10 mouse cellular contexts compared by ENCODE assay signal in the genomic region with DNA sequence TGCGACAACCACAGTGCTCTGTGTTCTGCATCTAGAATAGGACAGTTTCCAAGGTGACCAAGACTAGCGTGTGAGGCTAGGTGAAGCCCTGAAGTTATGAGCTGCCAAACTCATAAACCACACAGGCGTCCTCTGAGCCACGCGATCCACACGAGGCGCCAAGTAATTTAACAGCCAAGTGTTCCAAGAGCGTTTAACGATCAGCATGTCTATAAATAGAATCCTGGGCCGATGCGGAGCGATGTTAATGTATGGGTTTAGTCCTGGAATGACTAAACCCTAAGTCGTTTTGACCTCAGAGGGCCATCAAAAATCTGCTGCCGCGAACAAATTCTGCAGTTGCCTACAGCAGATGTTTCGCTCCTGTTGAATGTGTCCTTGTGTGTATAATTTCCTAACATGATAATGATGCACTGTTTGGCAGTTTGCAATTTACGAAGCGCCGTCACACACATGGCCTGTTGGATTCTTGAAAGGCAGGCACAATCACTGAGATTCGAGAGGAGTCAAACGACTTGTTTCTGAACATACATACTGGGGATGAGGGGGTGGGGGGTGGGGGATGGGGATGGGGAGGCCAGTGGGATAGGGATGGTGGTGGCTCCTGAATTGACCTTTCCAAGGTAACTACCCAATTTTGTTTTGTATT. TPM values are rescaled to one million over a fixed set of nuclear protein-coding genes. Genes with fewer than 3 reads are reported as not detected.
DNase-seq lines count a peak whose midpoint lies in the region; ATAC-seq and TF ChIP-seq lines count a peak whose summit lies in the region.
"Had no signal": no experiment of that assay in that cellular context is flagged by ENCODE, and none has a peak within 500 bp of the region (broad histone marks: within the 10 kb centered on the region; RNA-seq: fewer than 3 reads in every experiment).

No protein-coding gene starts in this region.

- no peak overlapping the region for H3K27ac ChIP-seq in midbrain, postnatal 0 days (ENCODE audit: low read depth, low read length)
- H3K27ac ChIP-seq in midbrain, embryonic 10.5 days (replicated peaks), result no peak overlapping the region
- H3K27ac ChIP-seq in kidney, embryonic 14.5 days (ENCODE audit: low read depth, low read length), result no peak overlapping the region
- H3K27ac ChIP-seq: neural tube, embryonic 12.5 days had no signal

- no peaks in the 10 kb centered on the region for H3K36me3 ChIP-seq in midbrain, postnatal 0 days (ENCODE audit: insufficient read depth, low read length)
- no peaks in the 10 kb centered on the region for H3K36me3 ChIP-seq in midbrain, embryonic 10.5 days
- no peaks in the 10 kb centered on the region for H3K36me3 ChIP-seq in kidney, embryonic 14.5 days (ENCODE audit: control insufficient read depth, insufficient read depth, low read length)
- H3K36me3 ChIP-seq: neural tube, embryonic 12.5 days had no signal

- H3K4me1 ChIP-seq in midbrain, postnatal 0 days (ENCODE audit: insufficient read depth, low read length), result no peaks in the 10 kb centered on the region
- no peaks in the 10 kb centered on the region for H3K4me1 ChIP-seq in midbrain, embryonic 10.5 days
- H3K4me1 ChIP-seq in kidney, embryonic 14.5 days (ENCODE audit: control insufficient read depth, insufficient read depth, low read length), result no peaks in the 10 kb centered on the region
- H3K4me1 ChIP-seq: neural tube, embryonic 12.5 days had no signal

- DNase-seq in frontal cortex, postnatal 25 days (ENCODE audit: low spot score in 2 of 2), result no peak
- peak; percentile 64 for DNase-seq in midbrain, postnatal 0 days (ENCODE audit: low spot score)
- DNase-seq in midbrain, embryonic 10.5 days (ENCODE audit: low spot score), result no peak
- peak; percentile 26 for DNase-seq in right cerebral cortex, postnatal 25 days
- DNase-seq in thymus, postnatal 25 days, result no peak
- DNase-seq in thymus, postnatal 10 days (ENCODE audit: low spot score in 2 of 2), result no peak
- DNase-seq: cerebellum, adult 2 months had no signal

- TF ChIP-seq CTCF in midbrain, postnatal 0 days (IDR thresholded peaks at IDR 0.05), result no peak

- no peaks in the 10 kb centered on the region for H3K9me3 ChIP-seq in midbrain, postnatal 0 days (ENCODE audit: low read length)
- peaks cover 5% of the 10 kb centered on the region; the same call in 1 of the 2 replicates for H3K9me3 ChIP-seq in midbrain, embryonic 10.5 days (replicated peaks)
- peaks cover 7% of the 10 kb centered on the region; the same call in 1 of the 2 replicates for H3K9me3 ChIP-seq in kidney, embryonic 14.5 days (ENCODE audit: control insufficient read depth, low read length)

- H3K4me2 ChIP-seq in midbrain, postnatal 0 days (ENCODE audit: low read depth, low read length, poor library complexity, severe bottlenecking), result no peak overlapping the region
- H3K4me2 ChIP-seq in kidney, embryonic 14.5 days (replicated peaks; ENCODE audit: low read depth, low read length), result no peak overlapping the region
- H3K4me2 ChIP-seq: neural tube, embryonic 12.5 days had no signal

- H3K9ac ChIP-seq in midbrain, postnatal 0 days (replicated peaks; ENCODE audit: low read length, poor library complexity, severe bottlenecking), result no peak overlapping the region
- H3K9ac ChIP-seq in kidney, embryonic 14.5 days (ENCODE audit: low read depth, low read length), result no peak overlapping the region
- H3K9ac ChIP-seq: neural tube, embryonic 12.5 days had no signal

- no peaks in the 10 kb centered on the region for H3K27me3 ChIP-seq in midbrain, postnatal 0 days (ENCODE audit: insufficient read depth, low read length)
- no peaks in the 10 kb centered on the region for H3K27me3 ChIP-seq in midbrain, embryonic 10.5 days (ENCODE audit: low read depth, poor library complexity, severe bottlenecking)
- H3K27me3 ChIP-seq in kidney, embryonic 14.5 days (ENCODE audit: control insufficient read depth, insufficient read depth, low read length), result no peaks in the 10 kb centered on the region
- H3K27me3 ChIP-seq: neural tube, embryonic 12.5 days had no signal

- ATAC-seq in frontal cortex, adult (ENCODE audit: low TSS enrichment), result peak; percentile 23; the same call in 1 of the 2 replicates
- ATAC-seq in midbrain, postnatal 0 days (ENCODE audit: low FRiP score), result no peak
- ATAC-seq in kidney, embryonic 14.5 days (ENCODE audit: low FRiP score, low TSS enrichment), result peak; percentile 72

- H3K4me3 ChIP-seq in midbrain, postnatal 0 days (ENCODE audit: low read depth, low read length), result no peak overlapping the region
- H3K4me3 ChIP-seq in midbrain, embryonic 10.5 days, result no peak overlapping the region
- no peak overlapping the region for H3K4me3 ChIP-seq in kidney, embryonic 14.5 days (ENCODE audit: low read length)
- H3K4me3 ChIP-seq: neural tube, embryonic 12.5 days had no signal

- WGBS in midbrain, postnatal 0 days, result 67% methylated on average over 21 of the region's 21 CpGs
- WGBS in midbrain, embryonic 10.5 days, result 92% methylated on average over 21 of the region's 21 CpGs
- WGBS in kidney, embryonic 14.5 days, result 41% methylated on average over 21 of the region's 21 CpGs

RNA-seq across cellular contexts. Expression of a gene that starts 33.0 kb away (rescaled TPM):
- 102 and 128 TPM in 2 replicates for total RNA-seq in midbrain, postnatal 0 days (2014; rRNA removed)
- 84.2 and 87.1 TPM in 2 replicates for polyA plus RNA-seq in midbrain, postnatal 0 days (2015; fragmentation: Nextera tagmentation; extraction: Ambion mirVana)
- 166 and 168 TPM in 2 replicates for polyA plus RNA-seq in midbrain, embryonic 10.5 days (2016; fragmentation: Nextera tagmentation; extraction: Ambion mirVana)
- 82.9 and 114 TPM in 2 replicates for polyA plus RNA-seq in kidney, embryonic 14.5 days (2014; fragmentation: Nextera tagmentation; extraction: Ambion mirVana)

Comparison
In these comparisons a context has a peak if more than half of its experiments do, and no peak if none do; other contexts are left out.
1. DNase-seq: peak in midbrain, postnatal 0 days (single experiment) and right cerebral cortex, postnatal 25 days (single experiment); none in frontal cortex, postnatal 25 days (0 of 2), midbrain, embryonic 10.5 days (single experiment), thymus, postnatal 25 days (single experiment) and thymus, postnatal 10 days (0 of 2).